Mouse (Mus musculus) G1E (cell line): Measurements from ENCODE around the gene Acot7. TPM values are rescaled to one million over a fixed set of nuclear protein-coding genes. Genes with fewer than 3 reads are reported as not detected.
A peak's percentile ranks its signal among the peaks of the same experiment; 100 is the strongest.

Experiments
- ATAC-seq: 2 replicates; pipeline ENCODE4 v1.8.0; 2016; ENCODE audit warnings: mild to moderate bottlenecking; ENCODE audit not compliant: insufficient number of reproducible peaks, poor library complexity, low FRiP score, severe bottlenecking; ENCODE audit errors: extremely low read depth
- DNase-seq: peaks from one replicate; pipeline ENCODE4 v3.0.0; 2012; ENCODE audit warnings: low spot score
- H3K27me3 ChIP-seq: 2 replicates; pipeline ENCODE4 v1.6.1; 2012; ENCODE audit warnings: mild to moderate bottlenecking, low read length, inconsistent platforms; ENCODE audit not compliant: insufficient read depth
- H3K36me3 ChIP-seq: replicated peaks from 2 replicates; pipeline ENCODE3; 2012; ENCODE audit warnings: mild to moderate bottlenecking, inconsistent platforms
- H3K4me1 ChIP-seq: 2 replicates; pipeline ENCODE4 v1.6.1; 2012; ENCODE audit warnings: low read depth, low read length, inconsistent platforms, mixed read lengths; ENCODE audit not compliant: insufficient read depth
- H3K4me3 ChIP-seq: 2 replicates; pipeline ENCODE4 v1.5.1; 2012; ENCODE audit warnings: low read depth, mild to moderate bottlenecking, inconsistent platforms, low read length, moderate library complexity, mixed read lengths
- H3K9me3 ChIP-seq: replicated peaks from 2 replicates; pipeline ENCODE4 v1.6.1; 2012; ENCODE audit warnings: inconsistent platforms
- CTCF ChIP-seq: IDR thresholded peaks from 2 replicates; pipeline ENCODE4 v1.5.1; 2012; ENCODE audit warnings: low read depth, low read length, inconsistent platforms, mixed read lengths
- GATA1 ChIP-seq: IDR thresholded peaks from 2 replicates; pipeline ENCODE4 v1.6.1; 2012; ENCODE audit warnings: borderline replicate concordance, low read length, inconsistent platforms, mixed read lengths
- GATA2 ChIP-seq: IDR thresholded peaks from 2 replicates; pipeline ENCODE4 v1.6.1; 2012; ENCODE audit warnings: low read depth, low read length, inconsistent platforms, borderline replicate concordance
- POLR2AphosphoS5 ChIP-seq: IDR thresholded peaks from 2 replicates; pipeline ENCODE4 v1.6.1; 2012; ENCODE audit warnings: low read depth, low read length, inconsistent platforms; ENCODE audit not compliant: insufficient replicate concordance
- TAL1 ChIP-seq: conservative IDR thresholded peaks from 2 replicates; pipeline ENCODE4 v1.6.1; 2012; ENCODE audit warnings: low read depth, low read length, inconsistent platforms, mixed read lengths
- polyA plus RNA-seq: library from polyadenylated mRNA; stranded (reverse); fragments of >175 nt; gene quantifications from 2 replicates; pipeline ENCODE4 v1.2.3, GENCODE M21; 2012
- total RNA-seq, 2 experiments: library from RNA; stranded (forward) in 1 of 2; stranded (reverse) in 1 of 2; fragments of 200-1000 nt in 1 of 2; fragments of >200 nt in 1 of 2; fragmentation: Nextera tagmentation in 1 of 2; gene quantifications; 2 replicates each; pipeline ENCODE4 v1.2.3; 2014 to 2017

The Acot7 gene
- total and polyA plus RNA-seq, 3 experiments, result 17.6 to 51.1 (median 22.1) TPM

DNA sequence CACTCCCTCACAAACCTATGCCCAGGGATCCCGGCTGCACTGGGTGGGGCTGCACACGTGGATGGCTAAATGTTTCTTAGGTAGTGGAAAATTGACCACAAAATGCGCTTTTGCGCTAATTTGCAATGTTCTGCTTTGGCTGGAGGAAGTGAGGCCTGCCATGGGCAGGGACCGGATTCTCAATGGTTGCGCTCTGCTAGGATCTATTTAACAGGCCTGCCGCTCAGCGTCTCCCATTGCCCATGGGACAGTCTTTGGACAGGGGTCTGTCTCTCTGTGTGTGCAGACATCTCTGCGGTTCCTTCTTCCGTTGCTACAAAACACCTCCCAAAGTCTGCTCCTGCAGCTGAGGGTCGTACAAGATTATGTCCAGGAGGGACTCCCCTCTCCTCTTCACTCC lies 113.1 kb downstream of the Acot7 start:
- ATAC-seq (no peak), DNase-seq (no peak)
- Histone ChIP-seq H3K9me3 (peaks cover 10% of the 10 kb centered on the region), H3K27me3 (peaks cover 2% of the 10 kb centered on the region; the same call in 1 of the 2 replicates), H3K4me3 (no peak overlapping the region), H3K4me1 (peaks cover 10% of the 10 kb centered on the region), H3K36me3 (no peaks in the 10 kb centered on the region)
- TF ChIP-seq CTCF (no peak), GATA2 (no peak), TAL1 (no peak)

DNA sequence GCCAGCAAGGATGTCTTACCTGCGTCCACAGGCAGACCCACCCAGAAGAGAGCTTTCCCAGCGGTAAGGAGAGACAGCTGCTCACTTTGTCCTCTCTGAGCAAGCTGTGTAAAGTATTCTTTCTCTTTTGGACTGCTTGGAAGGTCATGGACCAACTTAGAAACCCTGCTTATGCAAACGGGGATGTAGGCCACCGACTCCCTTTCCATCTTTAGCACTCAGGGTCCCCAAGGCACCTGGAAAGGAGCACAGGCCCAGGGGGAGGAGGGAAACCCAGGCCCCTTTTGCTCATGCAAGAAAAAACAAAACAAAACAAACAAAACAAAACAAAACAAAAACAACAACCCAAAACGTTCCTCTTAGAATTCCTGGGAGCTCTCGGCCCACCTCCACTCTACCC lies 113.6 kb downstream of the Acot7 start, which contains the start of gene Hes3:
Hes3 (minus strand) TSS at position 101 of the 400 bp plus-strand sequence.
- peaks cover 2% of the 10 kb centered on the region; the same call in 1 of the 2 replicates for H3K27me3 ChIP-seq
- no peaks in the 10 kb centered on the region for H3K36me3 ChIP-seq
- ATAC-seq (no peak), DNase-seq (no peak)
- peaks cover 14% of the 10 kb centered on the region for H3K4me1 ChIP-seq
- H3K9me3 ChIP-seq, result peaks cover 5% of the 10 kb centered on the region; the same call in 1 of the 2 replicates
- H3K4me3 ChIP-seq, result no peak within 1 kb of the TSS
- no peak for TF ChIP-seq POLR2AphosphoS5
- no peak for TF ChIP-seq GATA1
- no peak for TF ChIP-seq TAL1
- no peak for TF ChIP-seq GATA2
- TF ChIP-seq CTCF, result no peak

DNA sequence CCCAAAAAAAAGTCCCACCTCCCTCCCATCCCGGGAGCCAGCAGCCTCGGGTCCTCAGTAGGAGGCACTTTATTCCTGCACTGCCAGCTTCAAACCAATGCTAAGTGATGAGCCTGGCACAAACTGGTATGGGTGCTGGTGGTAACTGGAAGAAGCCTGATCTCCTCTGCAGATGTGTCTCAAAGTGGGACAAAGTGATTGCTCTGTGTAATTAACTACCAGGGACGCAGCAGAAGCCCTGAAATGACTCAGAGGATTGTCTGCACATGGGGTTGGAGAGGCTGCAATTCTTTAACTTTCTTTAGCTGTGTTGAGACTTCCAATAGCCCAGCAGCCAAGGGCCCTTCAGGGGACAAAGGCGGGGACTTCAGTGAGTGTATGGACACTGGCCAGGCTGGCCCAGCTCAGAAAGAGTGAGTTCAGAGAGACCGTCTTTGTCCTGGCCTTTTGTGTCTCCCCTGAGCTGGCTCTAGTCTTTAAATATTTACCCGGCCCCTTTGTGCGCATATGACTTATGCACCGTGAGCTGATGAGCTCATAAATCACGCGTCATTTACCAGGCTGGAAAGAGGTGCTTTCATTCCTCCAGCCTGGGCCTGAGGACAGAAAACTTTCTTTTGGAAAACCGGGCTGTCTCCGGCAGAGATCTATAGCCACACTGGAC lies 114.3 kb downstream of the Acot7 start:
- ATAC-seq (no peak), DNase-seq (no peak)
- H3K4me3 ChIP-seq, result no peak overlapping the region
- TF ChIP-seq GATA2 (no peak), CTCF (no peak), POLR2AphosphoS5 (no peak)
- H3K9me3 ChIP-seq, result peaks cover 5% of the 10 kb centered on the region; the same call in 1 of the 2 replicates
- H3K4me1 ChIP-seq, result peaks cover 16% of the 10 kb centered on the region
- peaks cover 2% of the 10 kb centered on the region; the same call in 1 of the 2 replicates for H3K27me3 ChIP-seq
- H3K36me3 ChIP-seq, result no peaks in the 10 kb centered on the region

DNA sequence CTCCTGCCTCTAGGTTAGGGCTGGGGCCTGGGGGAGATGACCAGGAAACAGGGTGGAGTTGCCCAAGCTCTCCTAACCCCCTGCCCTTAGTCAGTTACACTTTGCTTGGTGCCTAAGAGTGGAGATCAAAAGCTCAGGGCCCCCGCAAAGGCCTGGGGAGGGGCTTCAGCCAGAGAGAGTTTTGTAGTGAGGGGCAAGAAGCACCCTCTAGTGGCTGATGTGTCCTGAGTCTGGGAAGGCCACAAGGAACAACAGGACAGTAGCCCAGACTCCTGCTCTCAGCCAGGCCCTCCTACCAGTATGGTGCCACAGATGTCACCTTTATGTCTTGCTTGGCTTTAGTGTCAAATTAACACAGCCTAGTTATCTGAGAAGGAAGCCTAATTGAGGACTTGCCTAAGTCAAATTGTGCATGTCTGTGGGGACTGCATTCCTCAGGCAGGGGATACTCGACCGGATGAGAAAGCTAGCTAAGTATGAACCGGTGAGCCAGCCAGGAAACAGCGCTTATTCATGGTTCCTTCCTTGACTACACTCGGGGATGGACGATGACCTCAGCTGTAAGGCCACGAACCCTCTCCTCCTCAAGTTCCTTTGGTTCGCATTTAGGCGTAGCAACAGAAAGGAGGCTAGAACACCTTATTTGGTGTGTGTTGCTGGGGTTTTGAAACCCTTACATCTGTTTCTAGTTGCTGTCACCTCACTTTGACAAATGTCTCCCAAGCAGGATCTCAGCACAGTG lies 116.4 kb downstream of the Acot7 start:
- ATAC-seq, result no peak
- no peaks in the 10 kb centered on the region for H3K9me3 ChIP-seq
- H3K36me3 ChIP-seq, result peaks cover 9% of the 10 kb centered on the region
- DNase-seq, result no peak
- H3K27me3 ChIP-seq, result peaks cover 2% of the 10 kb centered on the region; the same call in 1 of the 2 replicates
- no peak for TF ChIP-seq GATA2
- no peak for TF ChIP-seq CTCF
- TF ChIP-seq GATA1, result no peak
- TF ChIP-seq POLR2AphosphoS5, result no peak
- TF ChIP-seq TAL1, result no peak
- peaks cover 34% of the 10 kb centered on the region for H3K4me1 ChIP-seq
- no peak overlapping the region for H3K4me3 ChIP-seq

DNA sequence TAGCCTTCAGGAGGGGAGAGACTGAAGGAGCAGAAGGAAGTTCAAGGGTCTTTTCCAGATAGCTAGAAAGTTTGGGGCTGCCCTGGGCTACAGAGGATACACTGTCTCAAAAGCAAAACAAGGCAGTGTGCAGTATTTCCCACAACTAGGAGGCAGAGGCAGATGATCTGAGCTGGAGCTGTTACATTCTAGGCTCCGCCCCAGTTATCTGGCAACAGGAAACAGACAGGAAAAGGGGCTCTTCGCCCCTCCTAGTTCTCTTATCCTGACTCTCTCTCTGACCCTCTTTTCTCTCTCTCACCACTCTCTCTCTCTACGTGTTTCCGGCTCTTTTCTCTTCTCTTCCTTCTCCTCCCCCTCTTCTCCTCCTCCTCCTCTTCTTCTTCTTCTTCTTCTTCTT lies 118.0 kb downstream of the Acot7 start:
- TF ChIP-seq TAL1 (no peak), POLR2AphosphoS5 (no peak), CTCF (no peak), GATA2 (no peak), GATA1 (no peak)
- ATAC-seq (peak; percentile 63), DNase-seq (peak; percentile 78)
- Histone ChIP-seq H3K36me3 (peaks cover 24% of the 10 kb centered on the region), H3K9me3 (no peaks in the 10 kb centered on the region), H3K4me1 (peaks cover 37% of the 10 kb centered on the region), H3K27me3 (peaks cover 2% of the 10 kb centered on the region; the same call in 1 of the 2 replicates), H3K4me3 (peak overlapping the region; percentile 57; the same call in 1 of the 2 replicates)

DNA sequence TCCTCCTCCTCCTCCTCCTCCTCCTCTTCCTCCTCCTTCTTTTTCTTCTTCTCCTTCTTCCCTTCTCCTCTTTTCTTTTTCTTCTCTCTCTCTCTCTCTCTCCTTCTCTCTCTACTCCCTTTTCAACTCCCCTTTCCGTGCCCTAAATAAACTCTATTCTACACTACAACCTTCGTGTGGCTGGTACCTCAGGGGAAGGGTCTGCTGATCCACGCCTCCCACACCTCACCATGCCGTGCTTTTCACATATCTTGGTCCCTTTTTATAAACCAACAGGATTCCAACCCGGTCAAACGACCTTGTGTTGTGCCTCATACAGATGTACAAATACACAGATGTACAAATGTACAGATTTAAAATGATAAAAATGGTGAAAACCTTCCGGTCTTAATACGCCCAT lies 118.4 kb downstream of the Acot7 start:
- H3K36me3 ChIP-seq, result peaks cover 29% of the 10 kb centered on the region
- DNase-seq, result no peak
- peak overlapping the region; percentile 96 for H3K4me3 ChIP-seq
- no peak for ATAC-seq
- TF ChIP-seq TAL1 (no peak), GATA1 (no peak), POLR2AphosphoS5 (no peak), GATA2 (no peak), CTCF (no peak)
- H3K27me3 ChIP-seq, result peaks cover 2% of the 10 kb centered on the region; the same call in 1 of the 2 replicates
- no peaks in the 10 kb centered on the region for H3K9me3 ChIP-seq
- peaks cover 37% of the 10 kb centered on the region for H3K4me1 ChIP-seq
